Mouse (Mus musculus) lung, embryonic 14.5 days (tissue): ENCODE data around the gene Ercc6. TPM values are rescaled to one million over a fixed set of nuclear protein-coding genes. Genes with fewer than 3 reads are reported as not detected.

Source experiments
- ATAC-seq: fragments of 200-750 bp; cut with Nextera tagmentation; 2 replicates; pipeline ENCODE4 v1.8.0; 2017; ENCODE audit warnings: mild to moderate bottlenecking, moderate TSS enrichment, moderate library complexity; ENCODE audit not compliant: insufficient read depth
- DNase-seq: peaks from one replicate; pipeline ENCODE4 v3.0.0-alpha.2; 2015
- H3K27ac ChIP-seq: fragments of 300-500 bp; sonication (generic); 2 replicates; pipeline ENCODE4 v1.5.1; 2014; ENCODE audit warnings: low read depth, mild to moderate bottlenecking, moderate library complexity
- H3K27me3 ChIP-seq: fragments of 300-500 bp; sonication (generic); 2 replicates; pipeline ENCODE4 v1.6.1; 2014; ENCODE audit warnings: low read length, control low read depth; ENCODE audit not compliant: insufficient read depth
- H3K36me3 ChIP-seq: fragments of 300-500 bp; sonication (generic); 2 replicates; pipeline ENCODE4 v1.6.1; 2014; ENCODE audit warnings: control low read depth; ENCODE audit not compliant: insufficient read depth
- H3K4me1 ChIP-seq: fragments of 300-500 bp; sonication (generic); 2 replicates; pipeline ENCODE4 v1.6.1; 2014; ENCODE audit warnings: antibody characterized with exemption, control low read depth; ENCODE audit not compliant: insufficient read depth
- H3K4me2 ChIP-seq: fragments of 300-500 bp; sonication (generic); 2 replicates; pipeline ENCODE4 v1.6.1; 2014; ENCODE audit warnings: mild to moderate bottlenecking
- H3K4me3 ChIP-seq: fragments of 300-500 bp; sonication (generic); 2 replicates; pipeline ENCODE4 v1.5.1; 2014; ENCODE audit warnings: low read depth, low read length
- H3K9ac ChIP-seq: fragments of 300-500 bp; sonication (generic); 2 replicates; pipeline ENCODE4 v1.6.1; 2014
- H3K9me3 ChIP-seq: fragments of 300-500 bp; sonication (generic); 2 replicates; pipeline ENCODE4 v1.6.1; 2016; ENCODE audit warnings: low read depth, low read length, control low read depth
- CTCF ChIP-seq: IDR thresholded peaks from 2 replicates; pipeline ENCODE4 v1.5.1; 2016; ENCODE audit warnings: antibody characterized with exemption, low read depth
- WGBS: fragments of 180-500 bp; shearing (Covaris S2); extraction: QIAGEN DNeasy Blood & Tissue Kit; methylation state at CpG from one replicate; pipeline ENCODE4 v1.1.7; 2014; 5-methylcytosine and 5-hydroxymethylcytosine counted together
- polyA plus RNA-seq: library from polyadenylated mRNA; unstranded; fragments of >200 nt; fragmentation: Nextera tagmentation; extraction: Ambion mirVana; gene quantifications from 2 replicates; pipeline ENCODE4 v1.2.1, GENCODE M21; 2014

Ercc6 gene
- polyA plus RNA-seq, 1 experiment from 2014 or later: 18.8 TPM

- Histone ChIP-seq H3K9ac (no peak overlapping the region), H3K9me3 (no peaks in the 10 kb centered on the region), H3K4me2 (no peak overlapping the region), H3K4me1 (no peaks in the 10 kb centered on the region), H3K27ac (no peak overlapping the region), H3K27me3 (no peaks in the 10 kb centered on the region), H3K4me3 (no peak overlapping the region), H3K36me3 (peaks cover 36% of the 10 kb centered on the region)
- DNase-seq (no peak), ATAC-seq (no peak)
- no peak for TF ChIP-seq CTCF
- WGBS: 68% methylated on average over 3 of the region's 3 CpGs
Observed at GRCm38 (mm10) chr14:32531371-32531770, 18.1 kb downstream of the Ercc6 start.

- no peak for ATAC-seq
Observed at GRCm38 (mm10) chr14:32532381-32533147, 19.2 kb downstream of the Ercc6 start.

GRCm38 (mm10) chr14:32533148-32533520 lies 19.8 kb downstream of the Ercc6 start:
- Histone ChIP-seq H3K9me3 (no peaks in the 10 kb centered on the region), H3K9ac (no peak overlapping the region), H3K36me3 (peaks cover 22% of the 10 kb centered on the region), H3K27me3 (no peaks in the 10 kb centered on the region), H3K4me3 (no peak overlapping the region), H3K4me2 (no peak overlapping the region), H3K4me1 (no peaks in the 10 kb centered on the region), H3K27ac (no peak overlapping the region)
- no peak for ATAC-seq
- no peak for TF ChIP-seq CTCF
- no peak for DNase-seq
- 67% methylated on average over 3 of the region's 3 CpGs for WGBS

More at GRCm38 (mm10) chr14:32532381-32533147, 19.2 kb downstream of the Ercc6 start:
- Histone ChIP-seq H3K4me1 (no peaks in the 10 kb centered on the region), H3K27me3 (no peaks in the 10 kb centered on the region), H3K4me2 (no peak overlapping the region), H3K27ac (no peak overlapping the region), H3K9ac (no peak overlapping the region), H3K36me3 (peaks cover 24% of the 10 kb centered on the region), H3K9me3 (no peaks in the 10 kb centered on the region), H3K4me3 (no peak overlapping the region)
- no peak for DNase-seq
- no peak for TF ChIP-seq CTCF
- WGBS: 56% methylated on average over 7 of the region's 7 CpGs

GRCm38 (mm10) chr14:32533656-32534055 lies 20.3 kb downstream of the Ercc6 start:
- H3K9me3 ChIP-seq: no peaks in the 10 kb centered on the region
- H3K9ac ChIP-seq: no peak overlapping the region
- no peaks in the 10 kb centered on the region for H3K27me3 ChIP-seq
- H3K36me3 ChIP-seq: peaks cover 23% of the 10 kb centered on the region
- no peak overlapping the region for H3K4me2 ChIP-seq
- no peak overlapping the region for H3K27ac ChIP-seq
- no peak for TF ChIP-seq CTCF
- DNase-seq (no peak), ATAC-seq (no peak)
- H3K4me3 ChIP-seq: no peak overlapping the region
- no peaks in the 10 kb centered on the region for H3K4me1 ChIP-seq
- 71% methylated on average over 4 of the region's 4 CpGs for WGBS

GRCm38 (mm10) chr14:32534137-32534536 lies 20.8 kb downstream of the Ercc6 start:
- Histone ChIP-seq H3K4me3 (no peak overlapping the region), H3K4me1 (no peaks in the 10 kb centered on the region), H3K4me2 (no peak overlapping the region), H3K36me3 (peaks cover 28% of the 10 kb centered on the region), H3K27me3 (no peaks in the 10 kb centered on the region), H3K9me3 (no peaks in the 10 kb centered on the region), H3K9ac (no peak overlapping the region), H3K27ac (no peak overlapping the region)
- ATAC-seq: no peak
- peak; percentile 60 for TF ChIP-seq CTCF
- 73% methylated on average over 5 of the region's 5 CpGs for WGBS
- no peak for DNase-seq

- H3K27ac ChIP-seq: no peak overlapping the region
Observed at GRCm38 (mm10) chr14:32536763-32537162, 23.4 kb downstream of the Ercc6 start.

GRCm38 (mm10) chr14:32538115-32538514 lies 24.8 kb downstream of the Ercc6 start:
- WGBS: 95% methylated on average over 1 of the region's 1 CpGs
- no peak for ATAC-seq
- H3K27ac ChIP-seq: no peak overlapping the region

More at GRCm38 (mm10) chr14:32536763-32537162, 23.4 kb downstream of the Ercc6 start:
- ATAC-seq: no peak
- Histone ChIP-seq H3K27me3 (no peaks in the 10 kb centered on the region), H3K9me3 (no peaks in the 10 kb centered on the region), H3K9ac (no peak overlapping the region), H3K36me3 (peaks cover 35% of the 10 kb centered on the region), H3K4me1 (no peaks in the 10 kb centered on the region), H3K4me3 (no peak overlapping the region), H3K4me2 (no peak overlapping the region)
- 59% methylated on average over 9 of the region's 9 CpGs for WGBS
- TF ChIP-seq CTCF: no peak
- DNase-seq: peak; percentile 52

More at GRCm38 (mm10) chr14:32538115-32538514, 24.8 kb downstream of the Ercc6 start:
- TF ChIP-seq CTCF: no peak
- DNase-seq: no peak
- Histone ChIP-seq H3K36me3 (peaks cover 42% of the 10 kb centered on the region), H3K9me3 (no peaks in the 10 kb centered on the region), H3K4me1 (no peaks in the 10 kb centered on the region), H3K4me2 (no peak overlapping the region), H3K27me3 (no peaks in the 10 kb centered on the region), H3K4me3 (no peak overlapping the region), H3K9ac (no peak overlapping the region)
